Mouse (Mus musculus): ENCODE results near the gene Osbpl8. TPM values are rescaled to one million over a fixed set of nuclear protein-coding genes. Genes with fewer than 3 reads are reported as not detected.

The Osbpl8 gene
- total RNA-seq (2023), result 70.4 to 77.6 TPM (median 73.5 TPM) in 4 replicates

GRCm38 (mm10) chr10:111164304-111165218, at the start of gene Osbpl8:
TSS of gene Osbpl8 (plus strand) at chr10:111164752.

GRCm38 (mm10) chr10:111298140-111299098, 133.9 kb downstream of the Osbpl8 start, which contains the start of gene Bbs10:
TSS of gene Bbs10 (plus strand) at chr10:111298679.

Other genes starting within 250 kb of the Osbpl8 start
- gene Csrp2, start 245.0 kb upstream of the Osbpl8 start, total RNA-seq (2023), result 14.7 to 30.9 TPM (median 17.1 TPM) in 4 replicates
- gene Zdhhc17, start 154.6 kb upstream of the Osbpl8 start, total RNA-seq (2023), result 63.1 to 77.1 TPM (median 71.7 TPM) in 4 replicates
- gene Bbs10, start 133.9 kb downstream of the Osbpl8 start, total RNA-seq (2023), result 1.2 to 1.8 TPM (median 1.8 TPM) in 4 replicates

Measured in B cell, adult 62 days (primary cell).